Mouse (Mus musculus): Measurements from ENCODE around the gene Snd1.

- no peak for TF ChIP-seq CTCF (IDR thresholded peaks at IDR 0.05)
- TF ChIP-seq EP300 (IDR thresholded peaks at IDR 0.05), result peak; percentile 12; the same call in 1 of the 2 replicates
These were observed 117.5 kb downstream of the Snd1 start for GRCm38 (mm10) chr6:28592323-28592893.

Data from lung, postnatal 0 days (tissue).